Mouse (Mus musculus): Measurements from ENCODE around the gene Col4a2.

Gene Col4a2

DNA sequence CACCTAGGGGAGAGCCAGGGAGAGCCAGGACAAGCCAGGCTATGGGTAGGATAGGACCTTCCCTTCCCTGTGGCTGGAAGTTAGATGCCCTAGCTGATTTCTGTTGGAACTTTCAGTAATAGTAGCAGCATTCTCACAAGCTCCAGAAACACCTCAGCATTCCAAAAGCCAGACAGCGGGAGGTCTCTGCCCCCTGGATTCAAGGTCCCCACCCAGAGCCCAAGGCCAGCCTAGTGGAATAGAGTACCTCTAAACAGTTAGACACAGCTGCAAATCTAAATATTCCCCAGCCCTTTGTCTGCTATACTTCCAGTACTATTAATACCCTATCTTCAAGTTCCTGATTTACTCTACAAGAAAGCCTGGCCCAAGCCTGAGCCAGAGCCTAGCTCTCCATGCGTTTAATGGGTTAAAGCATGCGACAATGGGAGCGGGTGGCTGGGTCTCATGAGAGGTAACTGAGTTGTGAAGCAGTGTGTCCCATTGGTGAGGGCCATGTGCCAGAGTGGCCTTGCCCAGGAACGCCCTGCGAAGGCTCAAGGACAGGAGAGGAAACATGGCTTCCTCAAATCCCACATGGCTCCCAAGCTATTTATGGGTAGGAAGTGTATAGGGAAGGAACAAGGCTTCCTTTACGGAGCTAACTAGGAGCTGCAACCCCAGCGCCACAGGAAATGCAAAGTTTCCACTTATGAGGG is 15.3 kb upstream of the Col4a2 start:
- peak; percentile 64 for DNase-seq

DNA sequence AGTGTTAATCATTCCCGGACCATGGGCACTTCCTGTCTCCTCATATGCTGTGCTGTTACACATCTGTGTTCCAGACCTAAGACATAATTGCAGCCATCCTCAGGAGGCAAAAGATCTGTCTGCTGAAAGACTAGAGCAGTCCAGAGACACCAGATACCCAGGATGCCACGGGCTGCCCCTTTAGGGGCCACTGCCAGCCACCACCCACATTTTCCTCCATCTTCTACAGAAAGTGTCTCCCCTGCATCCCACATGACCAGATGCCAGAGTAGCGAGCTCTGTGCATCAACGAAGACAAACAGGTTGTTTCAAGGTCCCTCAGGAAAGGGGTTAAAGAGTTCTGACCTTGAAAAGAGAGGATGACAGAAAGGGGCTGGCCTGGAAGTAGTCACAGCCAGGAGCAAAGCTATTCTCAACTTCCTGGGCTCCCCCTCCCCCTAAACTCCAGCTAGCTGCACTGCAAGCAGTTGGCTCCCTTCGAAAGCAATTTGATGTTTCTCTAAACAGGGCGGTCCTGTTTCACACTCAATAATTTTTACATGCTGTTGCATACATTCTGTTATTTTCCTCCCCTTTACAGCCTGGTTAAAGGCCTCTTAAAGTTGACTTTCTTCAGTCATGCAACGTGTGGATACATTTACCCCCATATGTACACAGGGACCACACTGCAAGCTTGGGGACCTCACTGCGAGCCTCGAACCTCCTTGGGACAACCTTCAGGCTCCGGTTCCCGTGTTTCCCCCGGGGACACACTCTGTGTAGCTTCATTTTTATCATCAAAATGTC is 13.9 kb upstream of the Col4a2 start:
- no peak for DNase-seq

DNA sequence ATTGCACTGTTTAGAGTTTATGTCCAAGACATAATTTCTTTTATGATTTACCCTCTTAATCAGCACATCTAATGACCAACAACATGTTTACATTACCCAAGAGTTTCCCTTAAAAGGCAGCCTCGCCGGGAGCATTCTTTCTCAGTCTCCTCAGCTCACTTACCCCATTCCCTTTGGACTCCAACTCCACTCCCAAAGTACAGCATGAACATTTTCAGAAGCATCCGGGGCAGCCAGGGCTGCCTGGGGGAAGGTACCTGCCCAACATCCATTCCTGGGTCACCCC is 13.3 kb upstream of the Col4a2 start:
- no peak for DNase-seq

DNA sequence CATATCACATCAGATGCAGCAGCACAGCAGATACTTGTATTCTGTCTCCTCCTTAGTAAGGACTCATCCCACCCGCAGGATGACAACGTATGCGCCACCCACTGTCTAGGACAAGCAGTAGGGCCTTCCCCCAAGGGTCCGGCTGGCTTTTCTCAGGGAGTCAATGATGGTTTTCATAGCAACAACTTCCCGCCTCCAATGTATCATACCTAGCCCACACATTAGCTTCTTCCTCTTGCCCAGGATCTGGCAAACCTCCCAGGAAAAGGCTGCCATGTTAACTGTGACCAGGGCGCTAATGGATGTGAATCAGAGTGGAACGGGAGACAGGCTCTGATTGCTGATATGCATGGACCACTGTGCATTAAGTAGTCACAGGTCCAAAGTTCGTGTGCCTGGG is 12.2 kb upstream of the Col4a2 start:
- DNase-seq = no peak

DNA sequence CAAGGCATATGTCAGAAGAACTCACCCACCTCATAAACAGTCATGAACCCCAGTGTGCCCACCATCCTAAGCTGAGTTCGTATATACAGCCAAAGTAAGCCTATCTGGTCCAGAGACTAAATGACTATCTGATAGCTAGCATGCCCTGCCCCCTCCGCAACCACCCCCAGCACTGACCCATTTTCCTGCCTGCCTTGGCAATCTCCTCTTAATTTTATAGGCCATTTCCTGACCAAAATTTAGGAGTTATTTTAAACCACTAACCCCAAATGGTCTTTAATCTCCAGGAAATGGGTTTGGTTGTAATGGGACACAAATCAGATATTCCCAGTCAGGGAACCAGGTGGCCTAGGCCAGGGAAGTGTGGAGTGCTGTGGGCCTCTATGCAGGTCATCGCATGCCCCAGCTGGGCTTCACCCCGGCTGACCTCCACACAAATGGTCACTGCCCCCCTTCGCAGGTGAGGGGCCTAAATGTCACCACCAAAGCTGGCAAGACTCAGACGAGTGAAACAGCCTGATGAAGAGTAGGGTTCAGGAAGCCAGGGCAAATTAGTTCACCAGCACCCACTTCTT is 8.5 kb upstream of the Col4a2 start:
- no peak for DNase-seq

DNA sequence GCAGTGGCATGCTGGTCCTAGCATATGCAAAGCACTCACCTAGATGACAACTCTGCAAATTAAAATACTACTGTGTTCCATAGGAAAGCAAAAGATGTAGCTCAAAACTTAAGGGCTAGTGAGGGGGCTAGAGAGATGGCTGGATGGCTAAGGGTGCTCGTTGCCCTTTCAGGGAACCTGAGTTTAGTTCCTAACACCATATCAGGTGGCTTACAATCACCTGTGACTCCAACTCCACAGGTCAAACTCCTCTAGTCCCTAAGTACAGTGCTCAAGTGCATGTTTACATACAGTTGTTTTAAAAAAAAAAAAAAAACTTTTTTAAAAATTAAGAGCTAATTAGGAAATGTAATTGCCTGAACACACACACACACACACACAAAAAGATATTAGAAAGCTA is 7.1 kb upstream of the Col4a2 start:
- DNase-seq = no peak

DNA sequence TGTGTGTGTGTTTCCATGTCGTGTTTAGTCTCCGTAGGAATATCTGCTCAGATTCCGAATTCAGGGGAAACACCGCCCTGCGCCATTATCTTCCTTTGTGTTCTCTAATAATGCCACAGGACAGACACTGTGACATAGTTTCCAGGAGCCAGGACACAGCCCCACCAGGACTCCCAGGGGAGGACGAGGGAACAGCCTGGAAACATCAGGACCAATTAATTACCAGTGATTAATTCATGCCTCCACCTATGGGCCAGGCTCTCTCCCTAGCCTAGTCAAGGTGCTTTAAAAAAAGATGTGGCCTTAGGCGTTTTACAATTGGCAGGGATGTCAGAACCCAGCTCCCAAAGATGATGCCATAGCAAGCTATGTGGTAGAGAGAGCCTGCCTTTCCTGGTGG is 5.2 kb upstream of the Col4a2 start:
- DNase-seq = no peak

DNA sequence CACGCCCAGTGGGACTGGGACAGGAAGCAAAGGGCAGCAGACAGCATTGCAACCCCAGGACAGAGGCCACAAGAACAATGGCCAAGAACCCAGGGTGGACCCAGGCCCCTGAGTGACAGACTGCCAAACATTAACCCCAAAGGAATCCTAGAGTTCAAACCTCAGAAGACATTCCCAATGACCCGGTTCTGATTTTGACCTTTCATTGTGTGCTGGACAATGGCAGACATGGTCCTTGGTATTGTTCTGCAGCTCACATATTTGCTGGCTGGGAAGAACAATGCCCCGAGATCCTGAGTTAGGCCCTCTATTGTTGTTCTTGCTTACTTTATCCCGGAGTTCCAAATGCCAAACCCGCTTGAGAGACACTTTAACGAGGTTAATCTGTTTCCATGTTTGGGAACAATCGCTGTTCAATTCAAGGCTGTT is 4.0 kb upstream of the Col4a2 start:
- DNase-seq = no peak

DNA sequence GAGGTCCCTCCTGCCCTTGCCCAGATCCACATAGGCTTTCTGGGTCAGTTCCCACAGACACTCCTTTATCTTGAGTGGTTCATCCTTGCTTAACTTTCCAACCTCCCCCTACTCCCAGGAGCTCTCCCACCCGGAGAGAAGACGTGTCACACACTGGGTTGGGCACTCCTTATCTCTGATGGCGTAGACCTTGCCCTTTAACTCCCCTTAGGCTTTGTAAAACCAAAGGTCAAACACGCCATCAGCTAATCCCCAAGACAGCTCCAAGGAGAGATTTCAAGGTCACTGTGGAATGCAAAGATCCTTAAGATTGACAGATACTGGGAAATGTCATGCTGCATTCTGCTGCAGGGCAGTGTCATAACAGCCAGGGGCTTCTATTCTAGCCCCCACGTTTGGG is 3.4 kb upstream of the Col4a2 start:
- DNase-seq = no peak

DNA sequence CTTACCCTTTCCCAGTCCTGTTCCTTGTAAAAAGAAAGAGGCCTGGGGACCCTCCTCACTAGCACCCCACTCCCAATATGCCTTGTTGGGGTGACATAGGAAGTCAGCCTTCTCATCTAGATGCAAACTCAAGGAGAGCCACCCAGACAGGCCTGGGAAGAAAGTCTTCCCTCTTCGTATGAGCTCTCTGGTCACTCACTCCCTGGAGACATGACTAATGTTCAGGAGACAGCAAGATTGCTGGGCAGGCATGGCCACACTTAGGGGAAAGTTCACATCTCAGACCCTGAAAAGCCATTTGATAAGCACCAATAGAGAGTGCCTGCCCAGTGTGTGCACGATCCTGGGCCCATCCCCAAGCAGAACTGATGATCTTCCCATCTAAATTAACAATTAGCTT is 2.6 kb upstream of the Col4a2 start:
- DNase-seq = no peak

DNA sequence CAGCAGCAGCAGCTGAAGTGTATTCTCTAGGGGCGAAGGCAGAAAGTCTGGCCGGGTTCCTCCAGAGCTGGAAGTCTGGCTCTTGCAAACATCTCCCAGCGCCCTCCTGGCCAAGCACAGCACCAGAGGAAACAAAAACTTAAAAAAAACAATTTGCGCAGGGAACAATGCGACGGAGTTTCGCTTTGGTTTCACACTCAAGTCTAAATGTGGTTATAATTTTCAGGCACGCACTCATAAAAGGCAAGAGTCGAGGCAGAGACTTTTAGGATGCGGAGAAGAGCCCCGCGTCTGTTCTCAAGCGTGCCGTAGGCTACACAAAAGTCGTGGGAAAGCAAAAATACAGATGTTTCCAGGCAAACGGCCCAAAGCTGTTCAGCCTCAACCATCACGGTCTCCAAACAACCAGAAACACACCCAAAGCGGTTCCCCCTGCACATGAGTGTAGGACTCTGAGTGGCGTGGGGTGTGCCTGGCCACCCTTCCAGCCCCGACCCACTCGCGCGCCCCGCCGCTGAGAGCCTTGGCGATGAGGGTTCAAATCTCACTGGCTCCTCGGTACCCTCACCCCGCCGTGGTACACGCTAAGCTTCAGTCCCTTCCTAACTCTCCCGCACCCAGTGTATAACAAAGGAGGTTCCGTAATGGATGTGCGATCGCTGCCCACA is 790 bp upstream of the Col4a2 start:
- peak; percentile 76 for DNase-seq

DNA sequence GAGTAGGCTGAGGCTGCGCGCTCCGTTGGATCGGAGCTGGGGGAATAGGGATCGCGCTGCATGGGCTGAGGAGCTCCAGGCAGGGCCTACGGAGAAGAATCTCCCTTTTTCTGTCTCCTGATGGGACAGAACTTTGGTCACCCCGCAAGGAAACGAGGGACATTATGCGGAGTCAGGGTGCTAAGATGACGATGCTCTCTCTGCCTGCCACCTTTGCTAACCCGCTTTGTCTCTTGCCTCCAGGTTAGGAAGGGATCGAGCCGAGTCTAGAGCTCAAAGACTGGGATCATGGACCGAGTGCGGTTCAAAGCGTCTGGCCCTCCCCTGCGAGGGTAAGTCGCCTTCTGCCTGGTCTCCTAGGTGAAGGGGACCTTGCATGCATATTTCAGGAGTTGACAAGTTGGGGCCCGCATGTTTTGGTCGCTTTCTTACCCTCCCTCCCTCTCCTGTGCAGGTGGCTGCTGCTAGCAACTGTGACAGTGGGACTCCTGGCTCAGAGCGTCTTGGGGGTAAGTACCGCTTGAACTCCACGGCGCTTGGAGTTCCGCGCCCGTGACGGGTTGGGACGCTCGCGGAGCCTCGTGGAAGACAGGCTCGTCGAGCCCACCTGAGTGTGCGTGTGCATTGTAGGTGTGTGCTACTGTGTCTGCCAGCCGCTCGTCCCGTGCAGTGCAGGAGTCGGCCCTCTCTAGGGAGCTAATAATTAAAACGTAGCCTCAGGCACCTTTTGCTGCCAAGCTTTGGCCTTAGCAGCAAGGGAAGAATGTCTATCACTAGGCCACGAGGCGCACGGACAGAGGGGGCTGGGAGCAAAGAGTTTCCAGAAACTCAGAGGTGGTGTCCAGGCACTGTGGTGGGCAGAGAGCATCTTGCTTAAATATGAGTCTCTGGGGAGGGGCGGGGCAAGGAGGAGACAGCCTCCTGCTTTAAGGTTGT is 839 bp downstream of the Col4a2 start:
- DNase-seq = peak; percentile 69

DNA sequence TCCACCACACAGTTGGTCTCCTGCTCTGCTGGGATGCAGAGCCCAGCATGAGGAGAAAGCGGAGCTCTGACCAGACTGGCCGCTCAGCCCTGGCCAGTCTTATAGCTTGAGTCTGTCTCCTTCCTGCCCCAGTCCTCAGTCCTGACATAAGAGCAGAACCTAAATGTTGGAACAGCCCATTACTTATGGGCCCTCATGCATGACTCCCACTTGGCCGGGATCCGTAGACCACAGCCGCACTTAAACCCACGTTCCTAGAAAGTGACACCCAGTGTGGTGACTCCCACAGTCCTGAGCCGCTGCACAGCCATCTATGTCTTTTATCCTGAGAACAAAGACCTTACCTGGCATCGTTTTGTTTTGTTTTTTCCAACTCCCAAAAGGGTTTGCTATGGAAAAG is 2.0 kb downstream of the Col4a2 start:
- no peak for DNase-seq

DNA sequence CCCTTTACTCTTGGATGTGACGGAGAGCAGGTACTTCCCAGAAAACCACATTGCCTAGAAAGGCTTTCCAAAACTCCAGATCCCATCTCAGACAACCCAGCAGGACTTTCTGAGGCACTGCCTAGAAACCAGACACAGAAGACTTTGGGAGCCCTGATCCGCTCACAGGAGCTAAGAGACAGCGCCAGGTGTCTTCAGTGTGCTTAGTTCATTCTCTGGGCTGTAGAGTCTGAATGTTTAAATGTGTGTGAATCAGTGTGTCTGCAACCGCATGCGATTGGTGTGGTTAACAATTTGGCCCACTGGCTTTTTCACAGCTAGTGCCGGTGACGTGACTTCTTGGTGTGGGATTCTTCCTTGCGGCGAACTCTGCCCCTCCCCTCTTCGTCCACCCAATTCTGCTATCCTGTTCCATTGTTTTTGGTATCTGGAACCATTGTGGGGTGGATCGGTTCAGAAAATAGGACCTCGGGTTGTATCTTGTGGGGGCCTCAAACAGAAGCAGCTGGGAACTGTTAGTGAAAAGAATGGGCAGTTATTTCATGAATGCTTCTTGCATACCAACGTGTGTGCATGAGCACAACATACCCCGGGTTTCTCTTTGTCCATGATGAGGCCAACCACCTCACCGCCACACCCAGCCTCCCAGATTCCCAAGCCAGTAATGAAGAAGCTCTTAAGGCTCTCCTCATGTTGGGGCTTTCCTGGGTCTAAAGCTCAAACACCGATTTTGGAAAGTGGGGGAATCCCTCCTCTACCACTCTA is 2.8 kb downstream of the Col4a2 start:
- no peak for DNase-seq

DNA sequence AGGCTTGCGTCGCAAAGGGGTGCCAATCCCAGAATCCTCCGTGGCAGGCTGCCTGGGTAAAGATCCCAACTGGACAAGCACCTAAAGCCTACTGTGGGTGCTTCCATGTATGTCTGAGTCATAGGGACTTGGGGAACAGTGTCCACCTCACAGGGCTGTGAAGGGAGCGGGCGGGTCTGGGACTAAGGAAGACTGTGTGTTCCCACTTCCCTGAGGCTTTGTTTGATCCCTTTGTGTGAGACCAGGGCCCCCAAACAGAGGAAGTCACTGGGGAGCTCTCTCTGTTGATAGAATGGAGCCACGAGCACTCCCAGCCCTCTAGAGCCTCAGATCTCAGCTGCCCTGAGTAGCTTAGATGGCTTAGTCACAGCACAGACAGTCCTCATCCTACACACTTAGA is 3.5 kb downstream of the Col4a2 start:
- DNase-seq = peak; percentile 65

DNA sequence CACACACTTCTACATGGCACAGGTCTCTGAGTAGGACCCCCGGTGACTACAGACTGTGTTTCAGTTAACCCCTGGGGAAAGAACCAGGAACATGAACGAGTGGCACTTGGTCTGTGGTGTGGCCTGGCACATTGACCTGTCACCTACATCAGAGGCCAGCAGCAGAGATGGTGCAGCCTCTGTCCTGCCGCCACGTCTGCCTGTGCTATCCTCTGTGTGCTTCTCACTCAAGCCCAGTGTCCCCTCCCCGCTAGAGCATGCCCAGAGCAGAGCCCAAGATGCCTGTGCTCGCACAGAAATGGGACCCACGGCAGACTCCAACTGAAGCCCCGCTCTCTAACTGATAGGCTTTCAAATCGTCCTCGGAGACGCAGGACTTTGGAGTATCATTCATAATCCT is 6.8 kb downstream of the Col4a2 start:
- no peak for DNase-seq

DNA sequence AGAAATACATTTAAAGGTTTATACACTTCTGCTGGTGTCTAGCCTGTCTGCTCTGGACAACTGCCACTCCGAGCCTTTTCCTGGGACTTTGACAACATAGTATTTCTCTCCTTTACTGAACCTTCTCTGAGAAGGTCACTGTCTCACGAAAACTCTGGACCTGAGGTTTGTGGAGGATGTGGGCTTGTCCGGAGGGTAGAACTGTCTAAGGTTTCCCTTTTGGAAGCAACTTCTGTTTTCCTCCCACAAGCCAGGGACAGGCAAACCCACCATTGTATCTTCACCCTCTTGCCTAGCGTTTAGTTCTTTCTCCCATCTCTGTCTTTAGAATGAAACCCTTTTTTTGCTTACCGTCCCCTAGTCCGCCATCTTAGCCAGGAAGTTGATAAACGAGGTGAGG is 9.2 kb downstream of the Col4a2 start:
- DNase-seq = no peak

DNA sequence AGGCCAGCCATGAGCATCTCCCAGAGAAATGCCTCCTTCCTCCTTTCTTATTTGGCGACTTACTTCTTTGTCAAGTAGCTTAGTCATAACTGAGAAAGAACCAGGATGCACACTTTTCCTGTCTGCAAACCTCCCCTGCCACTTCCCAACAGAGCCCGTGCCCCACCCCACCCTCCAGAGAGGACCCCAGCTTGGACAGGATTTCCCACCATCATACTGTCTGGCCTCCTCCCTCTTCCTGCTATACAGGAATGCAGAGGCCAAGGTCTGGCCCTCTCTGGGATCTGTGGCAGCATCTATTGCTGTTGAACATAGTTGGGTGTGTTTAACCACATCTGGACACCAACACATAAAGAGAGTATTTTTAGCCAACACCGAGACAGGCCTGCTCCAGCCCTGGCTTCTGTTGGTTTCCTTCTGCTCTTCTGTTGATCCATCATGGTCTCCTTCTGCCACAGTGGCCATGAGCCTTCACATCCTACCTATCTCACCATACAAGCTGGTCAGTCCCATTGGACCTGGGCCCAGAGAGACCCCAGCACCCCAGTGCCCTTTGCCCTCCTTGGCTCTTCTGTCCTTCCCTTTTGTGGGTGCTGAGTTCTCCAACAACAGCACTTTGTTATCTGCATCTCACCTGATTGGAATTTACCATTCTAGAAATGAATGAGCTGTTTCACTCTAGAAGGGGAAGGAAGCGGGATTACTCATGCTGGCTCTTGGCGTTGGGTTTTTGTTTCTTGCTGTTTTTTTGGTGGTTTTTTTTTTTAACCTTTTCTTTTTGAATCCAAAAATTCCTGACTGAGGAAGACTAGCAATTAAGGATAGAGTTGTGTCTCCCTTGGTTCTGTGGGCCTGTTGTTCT is 10.3 kb downstream of the Col4a2 start:
- DNase-seq = peak; percentile 59

DNA sequence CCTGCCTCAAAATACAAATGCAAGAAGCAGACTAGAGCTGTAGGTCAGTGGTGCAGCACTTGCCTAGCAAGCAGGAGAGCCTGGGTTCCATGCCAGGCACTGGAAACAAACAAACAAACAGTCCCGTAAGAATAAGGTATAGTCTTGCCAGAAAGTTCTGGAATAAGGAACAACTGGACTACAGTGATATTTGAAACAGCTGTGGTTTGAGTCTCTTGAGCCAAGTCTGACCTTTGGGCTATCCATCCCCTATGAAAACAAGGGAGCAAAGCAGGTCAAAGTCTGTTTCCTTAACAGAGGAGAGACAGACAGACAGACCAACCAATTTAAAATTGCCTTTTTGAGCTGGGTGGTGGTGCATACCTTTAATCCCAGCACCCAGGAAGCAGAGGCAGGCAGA is 11.1 kb downstream of the Col4a2 start:
- DNase-seq = no peak

DNA sequence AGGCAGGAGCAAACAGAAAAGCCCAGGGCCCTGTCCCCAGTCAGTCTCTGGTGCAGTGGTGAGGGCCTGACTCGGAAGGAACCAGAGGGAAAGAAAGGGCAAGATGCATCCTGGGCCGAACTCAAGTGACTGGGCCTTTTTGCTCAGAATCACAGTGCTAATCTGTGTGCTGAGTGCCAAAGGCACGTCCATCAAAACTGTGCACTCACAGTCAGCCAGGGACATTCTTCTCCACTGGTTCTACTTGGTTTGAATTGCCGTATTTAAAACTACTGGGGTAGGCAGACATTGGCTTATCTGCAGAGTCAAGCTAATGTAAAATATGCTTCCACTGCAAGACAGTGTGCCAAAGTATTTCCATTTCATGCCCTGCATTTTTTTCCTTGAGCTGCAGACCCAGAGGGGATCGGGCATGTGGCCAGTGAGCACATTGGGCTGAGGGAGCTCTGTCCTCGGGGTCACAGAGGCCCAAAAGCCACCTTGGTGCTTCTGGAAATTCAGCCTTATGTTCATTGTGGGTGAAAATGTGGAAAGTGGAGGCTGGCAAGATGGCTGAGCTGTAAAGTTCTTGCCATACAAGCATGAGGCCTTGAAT is 12.3 kb downstream of the Col4a2 start:
- DNase-seq = peak; percentile 30

DNA sequence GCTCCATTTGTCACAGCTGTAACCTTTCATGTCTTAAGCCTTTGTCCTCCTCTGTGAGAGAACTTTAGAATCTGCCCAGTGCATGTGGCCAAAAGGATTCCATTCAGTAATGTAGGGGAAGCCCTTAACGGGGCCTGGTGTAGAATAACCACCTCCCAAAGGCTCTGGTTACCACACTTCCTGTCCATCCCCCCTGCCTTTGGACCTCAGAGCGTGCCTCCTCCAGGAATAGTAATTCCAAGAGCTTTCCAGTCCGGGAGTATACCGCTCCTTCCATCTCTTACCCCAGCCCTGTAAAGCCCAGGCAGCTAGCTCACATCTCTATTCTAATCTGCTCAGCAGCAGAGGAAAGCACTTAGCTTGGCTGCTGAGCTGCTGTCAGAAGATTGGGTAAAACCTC is 14.7 kb downstream of the Col4a2 start:
- no peak for DNase-seq

Measured in lung, postnatal 36 days (tissue).